ENCODE assay signal across 7 mouse cellular contexts in the genomic region with DNA sequence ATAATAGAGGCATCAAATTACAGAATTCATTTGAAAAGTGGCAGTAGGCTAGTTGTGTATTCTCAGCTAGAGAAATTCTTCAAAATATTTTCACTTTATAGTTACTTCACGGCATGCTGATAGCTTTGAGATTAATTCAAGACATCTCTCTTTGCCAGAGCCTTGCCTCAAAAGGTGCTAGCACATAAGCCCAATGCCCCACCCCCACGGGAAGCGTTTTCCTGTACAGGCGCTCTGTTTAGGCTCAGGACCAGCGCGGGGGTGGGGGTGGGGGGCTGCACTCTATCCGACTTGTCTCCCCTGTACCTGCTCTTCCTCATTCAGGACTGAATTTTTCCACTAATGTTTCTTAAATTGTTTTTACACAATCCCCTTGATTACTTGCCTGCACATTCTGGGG. TPM values are rescaled to one million over a fixed set of nuclear protein-coding genes. Genes with fewer than 3 reads are reported as not detected.
DNase-seq lines count a peak whose midpoint lies in the region; ATAC-seq and TF ChIP-seq lines count a peak whose summit lies in the region.

No protein-coding gene starts in this region.

- peak; percentile 24 for DNase-seq in kidney, postnatal 10 days
- DNase-seq in kidney, adult 2 months = no peak
- peak; percentile 13 to 22 for DNase-seq in kidney, postnatal 36 days
- DNase-seq in thymus, adult 18-20 months = no peak
- no peak for DNase-seq in gastrocnemius, postnatal 4 days (ENCODE audit: low spot score in 2 of 2)

- TF ChIP-seq CTCF in kidney, adult 2 months (conservative IDR thresholded peaks at IDR 0.05; ENCODE audit: insufficient read depth, insufficient read length, low read depth, low read length) = no peak

- no peak for TF ChIP-seq POLR2A in kidney, adult 2 months (IDR thresholded peaks at IDR 0.05; ENCODE audit: low read depth, low read length)

- H3K27ac ChIP-seq in kidney, adult 2 months (ENCODE audit: insufficient read depth, low read depth, low read length) = no peak overlapping the region
- no peak overlapping the region for H3K27ac ChIP-seq in embryonic facial prominence, embryonic 13.5 days
- H3K27ac ChIP-seq in stomach, embryonic 15.5 days = peak overlapping the region; percentile 37; the same call in 1 of the 2 replicates

- H3K36me3 ChIP-seq in kidney, adult 2 months (ENCODE audit: control insufficient read depth, insufficient read depth, low read length) = no peaks in the 10 kb centered on the region
- no peaks in the 10 kb centered on the region for H3K36me3 ChIP-seq in embryonic facial prominence, embryonic 13.5 days
- H3K36me3 ChIP-seq in stomach, embryonic 15.5 days = no peaks in the 10 kb centered on the region

- WGBS in kidney, adult 2 months = 8% methylated on average over 7 of the region's 7 CpGs
- WGBS in embryonic facial prominence, embryonic 13.5 days = under 1% methylated on average over 7 of the region's 7 CpGs
- WGBS in stomach, embryonic 15.5 days = 4% methylated on average over 7 of the region's 7 CpGs

- H3K9ac ChIP-seq in embryonic facial prominence, embryonic 13.5 days = no peak overlapping the region
- H3K9ac ChIP-seq in stomach, embryonic 15.5 days = no peak overlapping the region

- no peaks in the 10 kb centered on the region for H3K27me3 ChIP-seq in kidney, adult 2 months (replicated peaks; ENCODE audit: control insufficient read depth, insufficient read depth, low read length)
- H3K27me3 ChIP-seq in embryonic facial prominence, embryonic 13.5 days = peaks cover 38% of the 10 kb centered on the region
- H3K27me3 ChIP-seq in stomach, embryonic 15.5 days (replicated peaks) = peaks cover 9% of the 10 kb centered on the region

- H3K4me3 ChIP-seq in kidney, adult 2 months (ENCODE audit: insufficient read depth, low read depth, low read length) = no peak overlapping the region
- H3K4me3 ChIP-seq in embryonic facial prominence, embryonic 13.5 days = peak overlapping the region; percentile 63
- peak overlapping the region; percentile 59 for H3K4me3 ChIP-seq in stomach, embryonic 15.5 days (replicated peaks)

- no peak for ATAC-seq in embryonic facial prominence, embryonic 13.5 days (ENCODE audit: insufficient number of reproducible peaks, insufficient read depth, low FRiP score, low TSS enrichment, low read depth)
- ATAC-seq in stomach, embryonic 15.5 days (ENCODE audit: insufficient read depth, low FRiP score, low read depth) = no peak

- peak overlapping the region; percentile 99 for H3K4me2 ChIP-seq in embryonic facial prominence, embryonic 13.5 days
- peak overlapping the region; percentile 84 for H3K4me2 ChIP-seq in stomach, embryonic 15.5 days

- no peaks in the 10 kb centered on the region for H3K9me3 ChIP-seq in embryonic facial prominence, embryonic 13.5 days
- H3K9me3 ChIP-seq in stomach, embryonic 15.5 days = no peaks in the 10 kb centered on the region

- H3K4me1 ChIP-seq in kidney, adult 2 months (ENCODE audit: control insufficient read depth, insufficient read depth, low read length) = no peaks in the 10 kb centered on the region; the same call in 1 of the 2 replicates
- peaks cover 20% of the 10 kb centered on the region for H3K4me1 ChIP-seq in embryonic facial prominence, embryonic 13.5 days
- H3K4me1 ChIP-seq in stomach, embryonic 15.5 days = peaks cover 14% of the 10 kb centered on the region

RNA-seq across cellular contexts. Expression of a gene that starts 1.3 kb away (rescaled TPM):
- 15.6 and 17.8 TPM in 2 replicates for polyA plus RNA-seq in kidney, adult 2 months (2012; rRNA removed)
- 4.3 and 4.9 TPM in 2 replicates for polyA plus RNA-seq in embryonic facial prominence, embryonic 13.5 days (2015; fragmentation: Nextera tagmentation; extraction: Ambion mirVana)
- polyA plus RNA-seq in stomach, embryonic 15.5 days (2015; fragmentation: Nextera tagmentation; extraction: Ambion mirVana) = 19.5 and 22.5 TPM in 2 replicates
- not detected for total RNA-seq in gastrocnemius, postnatal 4 days (2021)

Comparison
In these comparisons a context has a peak if more than half of its experiments do, and no peak if none do; other contexts are left out.
1. DNase-seq: peak in kidney, postnatal 10 days (single experiment) and kidney, postnatal 36 days (2 of 2); none in kidney, adult 2 months (single experiment), thymus, adult 18-20 months (0 of 2) and gastrocnemius, postnatal 4 days (0 of 2).